Mouse (Mus musculus): ENCODE measurements around the gene Tmem131l. TPM values are rescaled to one million over a fixed set of nuclear protein-coding genes. Genes with fewer than 3 reads are reported as not detected.

Gene Tmem131l
- total RNA-seq, 2 experiments from 2014 or later = 18.2 to 18.6 TPM

DNA sequence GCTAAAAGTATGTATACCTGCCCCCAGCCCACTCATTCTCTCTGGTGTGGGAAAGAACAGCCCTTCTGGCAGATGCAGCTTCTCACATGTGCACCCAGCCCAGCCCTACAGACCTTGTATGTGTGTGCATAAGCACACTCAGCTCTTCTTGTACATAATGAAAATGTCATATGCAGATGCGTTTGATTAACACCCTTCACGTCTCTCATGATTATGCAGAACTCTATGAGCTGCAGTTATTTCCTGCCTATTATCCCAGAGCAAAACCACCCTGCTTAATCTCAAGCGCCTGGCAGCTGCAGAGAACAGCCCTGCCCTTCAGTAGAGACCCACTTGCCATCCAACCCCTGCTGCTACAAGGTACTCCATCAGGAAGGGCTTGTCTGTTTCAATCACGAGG lies 55.6 kb downstream of the Tmem131l start:
- DNase-seq (ENCODE audit: low spot score in 2 of 2) = no peak

DNA sequence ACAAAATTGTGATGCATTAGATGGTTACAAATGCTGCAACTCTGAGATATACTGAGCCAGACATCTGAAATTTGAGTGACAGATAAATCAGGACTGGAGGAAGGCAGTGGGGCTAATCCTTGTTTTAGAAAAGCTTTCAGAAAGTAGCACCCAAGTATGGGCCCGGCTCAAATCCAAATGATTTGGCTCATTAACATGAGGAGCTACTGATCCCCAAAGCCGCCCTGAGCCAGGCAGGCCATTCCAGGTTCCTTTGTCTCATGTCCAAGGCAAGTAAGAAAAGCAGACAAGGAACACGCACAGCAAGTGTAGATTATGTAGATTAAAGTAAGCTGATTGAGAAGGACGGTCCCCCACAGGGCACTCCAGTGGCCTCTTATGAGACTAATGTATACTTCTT lies 57.2 kb downstream of the Tmem131l start:
- no peak for DNase-seq (ENCODE audit: low spot score in 2 of 2)

- no peak for DNase-seq (ENCODE audit: low spot score in 2 of 2)
Observed at GRCm38 (mm10) chr3:83980231-83980872, 59.6 kb downstream of the Tmem131l start.

DNA sequence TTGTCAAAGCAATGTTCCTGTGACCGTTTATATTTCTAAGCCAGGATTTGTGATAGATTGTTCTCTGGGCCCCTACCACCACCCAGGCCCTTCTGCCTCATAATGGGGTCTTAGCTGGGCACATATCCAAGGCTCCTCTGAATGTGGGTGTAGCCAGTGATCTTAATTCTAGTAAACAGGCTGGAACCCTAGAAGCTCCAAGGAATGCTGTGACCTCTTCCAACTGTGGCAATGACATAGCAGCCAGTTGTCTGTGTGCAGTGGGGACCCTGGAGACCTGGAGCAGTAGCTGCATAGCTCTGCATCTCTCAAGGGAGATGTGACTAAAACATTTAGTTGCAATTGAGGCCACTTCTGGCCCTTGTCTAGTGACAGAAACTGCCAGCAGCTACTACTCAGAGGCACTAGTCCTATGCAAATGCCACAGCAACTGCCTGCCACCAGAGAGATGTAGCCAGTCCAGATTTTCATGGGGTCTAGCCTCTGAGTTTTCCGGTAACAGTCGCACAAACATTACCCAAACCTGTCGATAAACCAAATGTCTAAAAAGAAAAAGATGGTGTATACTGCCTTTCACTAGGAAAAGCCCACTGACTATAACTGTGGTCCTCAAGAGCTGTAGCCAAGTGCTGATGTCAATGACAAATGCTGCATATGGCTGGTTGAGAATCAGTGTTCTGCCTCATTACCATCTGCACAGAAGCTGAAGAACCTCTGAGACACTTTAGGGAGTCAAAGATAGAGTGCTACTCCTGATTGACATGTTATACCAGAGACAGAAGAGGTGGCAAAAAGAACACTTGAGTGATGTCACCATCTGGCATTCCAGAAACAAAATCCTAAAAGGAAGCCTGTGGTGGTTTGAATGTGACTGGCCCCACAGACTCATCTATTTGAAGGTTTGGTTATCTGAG lies 61.2 kb downstream of the Tmem131l start:
- DNase-seq (ENCODE audit: low spot score in 2 of 2) = no peak

GRCm38 (mm10) chr3:83977817-83978216 lies 62.2 kb downstream of the Tmem131l start:
- no peak for DNase-seq (ENCODE audit: low spot score in 2 of 2)

- no peak for DNase-seq (ENCODE audit: low spot score in 2 of 2)
Observed at GRCm38 (mm10) chr3:83976161-83976560, 63.8 kb downstream of the Tmem131l start.

DNA sequence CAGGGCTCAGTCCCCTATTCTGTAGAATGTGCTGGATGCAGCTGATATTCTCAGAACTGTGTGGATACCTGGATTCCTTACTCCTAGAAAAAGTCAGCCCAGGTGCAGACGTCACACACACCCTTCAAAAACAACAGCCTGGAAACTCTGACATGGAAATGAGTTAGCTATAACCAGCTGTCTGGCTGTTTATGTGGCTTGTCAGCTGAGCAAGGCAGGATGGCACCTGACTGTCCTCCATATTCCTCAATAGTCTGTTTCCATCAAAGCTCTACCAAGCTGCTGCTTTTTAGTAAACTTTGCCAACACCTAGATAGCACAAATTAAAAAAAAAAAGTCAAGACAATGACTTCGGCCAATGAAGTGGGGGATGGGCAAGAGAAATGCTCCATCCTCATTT lies 66.6 kb downstream of the Tmem131l start:
- DNase-seq (ENCODE audit: low spot score in 2 of 2) = no peak

GRCm38 (mm10) chr3:83970629-83971028 lies 69.3 kb downstream of the Tmem131l start:
- DNase-seq (ENCODE audit: low spot score in 2 of 2) = no peak

DNA sequence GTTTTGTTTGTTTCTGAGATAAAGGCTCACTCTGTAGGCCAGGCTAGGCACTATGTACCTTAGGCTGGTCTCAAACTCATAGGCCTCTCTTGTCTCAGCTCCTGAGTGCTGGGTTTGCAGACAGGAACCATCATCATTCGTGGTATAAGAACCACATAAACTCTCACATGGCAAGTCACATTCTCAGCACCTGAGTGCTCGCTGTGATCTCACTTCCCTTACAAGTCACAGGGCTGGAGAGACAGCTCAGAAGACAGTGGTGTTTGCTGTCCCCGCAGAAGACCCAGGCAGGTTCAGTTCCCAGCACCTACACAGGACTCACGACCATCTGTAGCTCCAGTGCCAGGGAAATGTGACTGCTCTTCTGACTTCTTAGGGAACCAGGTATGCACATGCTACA lies 70.9 kb downstream of the Tmem131l start:
- no peak for DNase-seq (ENCODE audit: low spot score in 2 of 2)

DNA sequence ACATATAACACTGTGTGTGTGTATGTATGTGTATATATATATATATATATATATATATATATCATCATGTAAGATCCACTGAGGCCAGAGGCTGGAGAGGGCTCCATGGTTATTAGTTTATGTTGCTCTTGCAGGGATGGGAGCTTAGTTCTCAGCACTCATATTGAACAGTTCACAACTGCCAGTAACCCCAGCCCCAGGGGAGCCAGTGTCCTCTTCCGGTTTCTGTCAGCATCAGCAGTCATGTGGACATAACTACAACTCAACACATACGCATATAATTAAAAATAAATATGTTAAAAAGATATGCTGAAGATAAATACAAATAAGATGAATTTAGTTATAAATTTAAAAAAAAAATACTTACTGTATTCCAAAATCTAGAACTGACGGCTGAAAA lies 72.2 kb downstream of the Tmem131l start:
- DNase-seq (ENCODE audit: low spot score in 2 of 2) = no peak

DNA sequence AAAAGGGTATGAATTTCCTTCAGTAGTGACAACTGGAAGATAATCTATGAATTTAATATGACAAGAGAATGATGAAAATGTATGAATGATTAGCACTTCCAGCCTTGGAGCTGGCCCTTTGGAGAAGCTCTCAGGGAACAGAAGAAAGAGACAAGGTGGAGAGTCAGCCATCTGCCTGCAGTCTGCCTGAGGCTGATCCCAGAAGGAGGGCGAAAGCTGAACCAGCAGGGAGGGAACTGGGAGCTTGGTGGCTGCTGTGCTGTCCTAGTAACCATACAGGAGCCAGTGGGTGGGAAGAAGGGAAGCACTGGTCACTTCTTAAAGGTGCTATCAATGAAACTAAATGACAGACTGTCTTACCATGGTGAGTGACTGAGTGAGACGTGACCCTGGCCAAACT lies 74.6 kb downstream of the Tmem131l start:
- no peak for DNase-seq (ENCODE audit: low spot score in 2 of 2)

GRCm38 (mm10) chr3:83963705-83964104 lies 76.3 kb downstream of the Tmem131l start:
- no peak for DNase-seq (ENCODE audit: low spot score in 2 of 2)

- DNase-seq (ENCODE audit: low spot score in 2 of 2) = no peak
Observed at GRCm38 (mm10) chr3:83962571-83962970, 77.4 kb downstream of the Tmem131l start.

DNA sequence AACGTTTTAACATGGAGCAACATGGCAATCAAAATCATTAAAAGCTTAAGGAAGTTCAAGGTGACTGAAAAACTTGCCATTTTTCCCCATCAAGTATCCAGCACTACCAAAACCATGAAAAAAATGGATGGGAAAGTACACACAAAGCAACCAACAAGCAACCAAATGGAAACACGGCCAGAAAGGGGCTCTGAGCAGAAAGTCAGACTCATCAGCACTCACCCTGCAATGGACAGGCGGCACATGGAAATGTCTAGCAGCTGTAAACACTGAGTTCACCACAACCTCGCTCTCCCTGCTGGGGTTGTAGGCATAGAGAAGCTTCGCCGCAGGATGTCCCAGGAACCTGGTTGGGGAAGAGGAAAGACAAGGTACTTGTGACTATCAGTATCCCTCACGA lies 77.9 kb downstream of the Tmem131l start:
- DNase-seq (ENCODE audit: low spot score in 2 of 2) = no peak

GRCm38 (mm10) chr3:83958951-83959681 lies 80.9 kb downstream of the Tmem131l start:
- no peak for DNase-seq (ENCODE audit: low spot score in 2 of 2)

DNA sequence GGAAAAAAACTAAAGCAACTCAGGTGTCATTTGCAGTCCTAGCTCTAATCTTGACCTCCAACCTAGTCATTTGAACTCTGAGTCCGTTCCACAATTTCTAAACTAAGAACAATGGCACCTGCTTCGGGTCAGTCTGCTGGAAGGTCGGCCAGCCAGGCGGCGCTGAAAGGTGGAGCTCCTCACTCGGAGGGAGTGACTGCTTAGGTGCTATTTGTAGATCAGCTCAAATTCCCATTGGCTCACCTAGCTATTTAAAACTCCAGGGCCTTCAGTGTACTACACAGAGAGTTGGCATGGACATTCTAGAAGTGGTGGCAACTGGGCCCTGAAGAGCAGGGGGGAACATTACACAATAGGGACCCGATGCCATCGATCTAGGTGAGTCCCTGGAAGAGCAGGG lies 86.1 kb downstream of the Tmem131l start:
- no peak for DNase-seq (ENCODE audit: low spot score in 2 of 2)

DNA sequence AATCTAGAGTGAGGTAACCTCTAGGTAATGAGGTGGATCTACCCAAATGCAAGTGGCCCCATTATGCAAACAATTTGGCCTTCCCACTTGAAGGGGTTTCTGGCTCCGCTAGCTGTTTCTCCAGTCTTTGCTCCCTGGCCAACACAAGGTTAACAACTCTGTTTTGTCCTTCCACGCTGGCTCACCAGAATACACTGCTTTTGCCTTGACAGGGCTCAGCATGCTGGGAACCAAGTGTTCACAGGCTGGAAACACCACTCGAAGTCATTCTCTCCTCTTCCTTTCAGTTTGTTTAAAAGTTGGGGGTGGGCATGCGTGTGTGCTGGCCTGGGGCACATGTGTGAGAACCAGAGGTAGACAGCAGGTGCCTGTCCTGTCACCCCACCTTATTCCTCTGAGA lies 91.2 kb downstream of the Tmem131l start:
- no peak for DNase-seq (ENCODE audit: low spot score in 2 of 2)

GRCm38 (mm10) chr3:83947476-83948245 lies 92.3 kb downstream of the Tmem131l start:
- DNase-seq (ENCODE audit: low spot score in 2 of 2) = no peak

GRCm38 (mm10) chr3:83946848-83947247 lies 93.1 kb downstream of the Tmem131l start:
- no peak for DNase-seq (ENCODE audit: low spot score in 2 of 2)

- DNase-seq (ENCODE audit: low spot score in 2 of 2) = no peak
Observed at GRCm38 (mm10) chr3:83943691-83944090, 96.3 kb downstream of the Tmem131l start.

DNA sequence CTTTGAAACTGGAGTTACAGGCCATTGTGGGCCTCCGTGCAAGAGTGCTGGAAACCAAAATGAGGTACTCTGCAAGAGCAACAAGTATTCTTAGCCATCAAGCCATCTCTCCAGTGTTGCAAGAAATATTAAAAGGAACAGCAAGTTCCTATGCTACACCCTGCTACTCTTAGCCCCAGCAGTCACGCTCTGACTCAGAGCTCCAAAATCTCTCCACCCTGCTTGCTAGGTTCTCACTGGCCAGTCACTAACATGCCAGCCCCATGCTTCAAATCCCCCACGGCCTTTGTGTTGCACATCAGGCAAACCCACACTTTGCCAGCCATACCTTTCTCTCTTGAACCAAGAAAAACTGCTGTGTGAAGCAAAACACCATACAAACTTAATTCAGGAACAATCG lies 96.8 kb downstream of the Tmem131l start:
- DNase-seq (ENCODE audit: low spot score in 2 of 2) = no peak
